Mouse (Mus musculus) lung, embryonic 15.5 days (tissue): Measurements from ENCODE around the gene Ppif. TPM values are rescaled to one million over a fixed set of nuclear protein-coding genes. Genes with fewer than 3 reads are reported as not detected.
A peak's percentile ranks its signal among the peaks of the same experiment; 100 is the strongest.

Experiments used
- ATAC-seq: fragments of 200-750 bp; cut with Nextera tagmentation; 2 replicates; pipeline ENCODE4 v1.8.0; 2017; ENCODE audit warnings: moderate number of reproducible peaks, borderline replicate concordance; ENCODE audit not compliant: low FRiP score, low TSS enrichment; ENCODE audit errors: extremely low read depth
- H3K27ac ChIP-seq: fragments of 300-500 bp; sonication (generic); 2 replicates; pipeline ENCODE4 v1.5.1; 2015; ENCODE audit warnings: moderate library complexity, mild to moderate bottlenecking, inconsistent platforms
- H3K27me3 ChIP-seq: fragments of 300-500 bp; sonication (generic); 2 replicates; pipeline ENCODE4 v1.6.1; 2015; ENCODE audit warnings: inconsistent platforms
- H3K36me3 ChIP-seq: fragments of 300-500 bp; sonication (generic); 2 replicates; pipeline ENCODE4 v1.6.1; 2015; ENCODE audit warnings: inconsistent platforms
- H3K4me1 ChIP-seq: fragments of 300-500 bp; sonication (generic); 2 replicates; pipeline ENCODE4 v1.6.1; 2015; ENCODE audit warnings: inconsistent platforms
- H3K4me2 ChIP-seq: fragments of 300-500 bp; sonication (generic); 2 replicates; pipeline ENCODE4 v1.6.1; 2015; ENCODE audit warnings: inconsistent platforms, mild to moderate bottlenecking, moderate library complexity
- H3K4me3 ChIP-seq: fragments of 300-500 bp; sonication (generic); 2 replicates; pipeline ENCODE4 v1.5.1; 2015; ENCODE audit warnings: mild to moderate bottlenecking, inconsistent platforms
- H3K9ac ChIP-seq: fragments of 300-500 bp; sonication (generic); 2 replicates; pipeline ENCODE4 v1.6.1; 2015; ENCODE audit warnings: inconsistent platforms
- H3K9me3 ChIP-seq: fragments of 300-500 bp; sonication (generic); 2 replicates; pipeline ENCODE4 v1.6.1; 2016; ENCODE audit warnings: inconsistent platforms
- WGBS: fragments of 180-500 bp; shearing (Covaris S2); methylation state at CpG from one replicate; pipeline ENCODE4 v1.1.7; 2015; 5-methylcytosine and 5-hydroxymethylcytosine counted together
- polyA plus RNA-seq: library from polyadenylated mRNA; unstranded; fragments of >200 nt; fragmentation: Nextera tagmentation; extraction: Ambion mirVana; gene quantifications from 2 replicates; pipeline ENCODE4 v1.2.1, GENCODE M21; 2015

The Ppif gene
- polyA plus RNA-seq = 23.1 and 24.3 TPM in 2 replicates

DNA sequence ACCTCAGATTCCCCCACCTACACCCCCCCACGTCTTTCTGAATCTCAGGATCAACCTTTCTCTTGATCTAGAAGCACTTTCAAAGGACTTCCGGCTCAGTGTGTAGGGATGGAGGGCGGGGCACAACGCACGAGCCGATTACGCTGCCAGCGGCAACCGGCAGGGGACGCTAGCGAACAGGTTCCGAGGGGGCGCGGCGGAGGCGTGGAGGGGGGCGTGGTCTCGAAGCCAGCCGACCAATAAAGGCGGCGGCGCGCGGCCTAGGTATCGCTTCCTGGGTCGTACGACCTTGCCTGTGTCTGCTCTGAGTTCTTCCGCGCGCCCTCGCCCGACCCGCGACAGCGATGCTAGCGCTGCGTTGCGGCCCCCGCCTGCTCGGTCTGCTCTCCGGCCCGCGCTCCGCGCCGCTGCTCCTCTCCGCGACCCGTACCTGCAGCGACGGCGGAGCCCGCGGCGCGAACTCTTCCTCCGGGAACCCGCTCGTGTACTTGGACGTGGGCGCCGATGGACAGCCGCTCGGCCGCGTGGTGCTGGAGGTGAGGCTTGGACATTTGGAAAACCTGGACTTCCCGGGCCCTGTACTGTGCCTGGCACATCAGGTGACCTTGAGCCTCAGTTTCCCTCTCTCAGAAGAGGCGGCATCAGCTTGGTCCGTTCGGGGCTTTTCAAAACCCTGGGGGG is at the start of gene Ppif:
Gene Ppif (plus strand): TSS at position 267 of the 681 bp plus-strand sequence.
- Histone ChIP-seq H3K9me3 (no peaks in the 10 kb centered on the region), H3K4me1 (peaks cover 20% of the 10 kb centered on the region), H3K36me3 (peaks cover 16% of the 10 kb centered on the region), H3K27me3 (no peaks in the 10 kb centered on the region), H3K27ac (peak within 1 kb of the TSS; percentile 35), H3K4me3 (peak within 1 kb of the TSS; percentile 86), H3K4me2 (peak within 1 kb of the TSS; percentile 88), H3K9ac (peak within 1 kb of the TSS; percentile 71)
- ATAC-seq = peak; percentile 90
- WGBS = under 1% methylated on average over 70 of the region's 70 CpGs

DNA sequence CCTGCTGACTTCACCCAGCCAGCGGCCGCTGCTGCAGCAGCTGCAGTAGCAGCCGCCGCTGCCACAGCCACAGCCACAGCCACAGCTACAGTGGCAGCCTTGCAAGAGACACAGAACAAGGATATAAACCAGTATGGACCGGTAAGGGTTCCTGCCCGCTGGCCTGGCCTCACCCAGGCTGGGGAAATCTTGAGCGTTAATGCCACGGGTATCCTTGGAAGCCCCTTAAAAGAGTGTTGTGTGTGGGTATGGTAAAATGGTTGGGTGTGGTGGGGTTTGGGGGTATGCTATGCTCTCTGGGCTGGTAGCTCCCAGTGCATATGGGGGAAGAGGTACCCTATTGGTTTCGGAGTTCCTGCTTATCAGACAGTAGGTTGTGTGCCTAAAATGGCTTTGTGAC is 48.2 kb upstream of the Ppif start:
- Histone ChIP-seq H3K4me1 (no peaks in the 10 kb centered on the region), H3K9ac (no peak overlapping the region), H3K27ac (no peak overlapping the region), H3K27me3 (no peaks in the 10 kb centered on the region), H3K4me3 (no peak overlapping the region), H3K4me2 (no peak overlapping the region), H3K36me3 (peaks cover 61% of the 10 kb centered on the region), H3K9me3 (no peaks in the 10 kb centered on the region)
- WGBS = 86% methylated on average over 9 of the region's 9 CpGs
- ATAC-seq = no peak

DNA sequence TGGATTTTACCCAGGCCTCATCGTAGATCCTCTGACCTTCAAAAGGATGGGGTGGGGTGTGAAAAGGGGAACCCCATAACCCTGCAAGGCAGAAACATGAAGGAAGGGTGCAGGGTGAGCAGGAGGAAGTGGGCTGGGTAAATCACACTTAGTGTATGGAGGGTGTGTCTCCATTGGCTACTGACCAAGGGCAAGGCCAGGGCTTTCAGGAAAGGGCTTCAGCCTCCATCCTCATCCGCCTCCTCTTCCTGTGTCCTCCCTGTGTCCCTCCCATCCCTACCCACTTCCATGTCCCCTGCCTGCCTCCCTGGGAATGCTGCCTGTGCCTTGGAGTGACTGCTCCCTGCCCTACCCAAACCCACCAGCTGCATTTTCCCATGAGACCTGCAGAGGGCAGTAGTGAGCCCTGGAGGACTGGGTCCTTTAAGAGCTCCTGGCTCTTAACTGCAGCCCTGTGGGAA is 47.8 kb upstream of the Ppif start:
- H3K4me2 ChIP-seq = no peak overlapping the region
- ATAC-seq = peak; percentile 43; the same call in 1 of the 2 replicates
- no peaks in the 10 kb centered on the region for H3K9me3 ChIP-seq
- H3K4me3 ChIP-seq = no peak overlapping the region
- H3K4me1 ChIP-seq = no peaks in the 10 kb centered on the region
- no peak overlapping the region for H3K27ac ChIP-seq
- H3K9ac ChIP-seq = no peak overlapping the region
- no peaks in the 10 kb centered on the region for H3K27me3 ChIP-seq
- H3K36me3 ChIP-seq = peaks cover 66% of the 10 kb centered on the region
- 79% methylated on average over 2 of the region's 2 CpGs for WGBS

DNA sequence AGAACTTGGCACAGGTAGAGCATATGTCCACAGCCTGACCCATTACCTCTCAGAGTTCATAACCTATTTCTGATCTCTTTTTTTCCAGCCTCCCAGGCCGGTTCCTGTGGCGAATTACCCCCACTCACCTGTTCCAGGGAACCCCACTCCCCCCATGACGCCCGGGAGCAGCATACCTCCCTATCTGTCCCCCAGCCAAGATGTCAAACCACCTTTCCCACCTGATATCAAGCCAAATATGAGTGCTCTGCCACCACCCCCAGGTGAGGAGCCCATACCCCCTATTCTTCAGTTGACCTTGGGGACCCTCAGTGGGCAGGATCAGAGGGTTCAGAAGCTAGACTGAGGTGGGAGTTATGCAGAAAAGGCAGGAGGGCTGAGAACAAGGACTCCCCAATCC is 42.8 kb upstream of the Ppif start:
- no peak for ATAC-seq
- H3K27ac ChIP-seq = no peak overlapping the region

DNA sequence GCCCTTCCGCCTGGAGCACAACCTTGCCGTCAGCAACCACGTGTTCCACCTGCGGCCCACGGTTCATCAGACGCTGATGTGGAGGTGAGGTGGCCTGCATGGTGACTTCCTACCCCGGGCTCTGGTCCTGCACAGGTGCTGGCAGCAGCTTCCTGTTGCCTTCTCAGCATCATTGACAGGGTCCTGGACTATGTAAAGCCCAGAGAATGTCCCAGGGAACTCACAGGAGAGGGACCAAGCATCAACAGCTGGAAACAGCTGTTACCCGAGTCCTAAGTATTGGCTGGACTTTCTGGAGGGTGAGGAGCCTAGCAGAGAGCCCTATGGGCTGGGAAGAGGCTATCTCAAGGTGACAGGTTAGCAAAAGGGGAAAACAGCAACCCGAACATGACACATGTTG is 42.0 kb upstream of the Ppif start:
- peaks cover 97% of the 10 kb centered on the region for H3K36me3 ChIP-seq
- H3K4me3 ChIP-seq = no peak overlapping the region
- H3K4me2 ChIP-seq = no peak overlapping the region
- H3K27ac ChIP-seq = no peak overlapping the region
- H3K27me3 ChIP-seq = no peaks in the 10 kb centered on the region
- 84% methylated on average over 9 of the region's 9 CpGs for WGBS
- no peaks in the 10 kb centered on the region for H3K4me1 ChIP-seq
- no peak overlapping the region for H3K9ac ChIP-seq
- no peak for ATAC-seq
- H3K9me3 ChIP-seq = no peaks in the 10 kb centered on the region

More for the DNA sequence above, 42.8 kb upstream of the Ppif start:
- Histone ChIP-seq H3K4me2 (no peak overlapping the region), H3K36me3 (peaks cover 95% of the 10 kb centered on the region), H3K4me1 (no peaks in the 10 kb centered on the region), H3K4me3 (no peak overlapping the region), H3K27me3 (no peaks in the 10 kb centered on the region), H3K9ac (no peak overlapping the region), H3K9me3 (no peaks in the 10 kb centered on the region)
- WGBS = 92% methylated on average over 4 of the region's 4 CpGs

DNA sequence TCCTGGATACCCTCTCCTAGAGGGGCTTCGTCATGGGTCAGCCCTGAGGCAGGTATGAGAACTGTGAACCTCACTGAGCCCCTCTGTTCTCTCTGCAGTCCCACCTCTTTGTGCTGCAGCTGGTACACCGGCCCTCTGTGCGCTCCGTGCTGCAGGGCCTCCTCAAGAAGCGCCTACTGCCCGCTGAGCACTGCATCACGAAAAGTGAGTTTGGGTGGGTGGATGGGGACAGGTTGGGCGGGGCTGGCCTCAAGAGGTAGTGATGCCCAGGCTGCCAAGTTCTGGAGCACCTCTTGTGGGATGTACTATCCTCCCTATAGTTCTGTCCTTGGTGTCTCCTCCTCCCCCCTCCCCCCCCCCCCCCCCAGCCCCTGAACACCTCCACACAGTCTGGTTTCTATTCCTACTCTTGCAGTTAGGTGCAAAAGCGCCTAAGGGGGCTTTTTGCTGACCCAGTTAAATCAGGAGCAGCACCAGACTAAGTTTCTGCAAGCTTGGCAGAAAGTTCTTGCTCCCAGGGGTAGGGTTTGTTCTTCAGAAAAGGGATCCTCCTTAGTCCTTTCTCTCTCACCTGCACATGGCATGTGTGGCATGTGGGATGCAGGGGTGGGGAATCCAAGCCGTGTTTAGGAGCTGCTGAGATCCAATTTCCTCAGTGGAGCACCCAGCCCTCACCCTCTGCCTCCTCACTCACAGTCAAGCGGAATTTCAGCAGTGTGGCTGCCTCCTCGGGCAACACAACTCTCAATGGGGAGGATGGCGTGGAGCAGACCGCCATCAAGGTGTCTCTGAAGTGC is 39.4 kb upstream of the Ppif start:
- no peak overlapping the region for H3K27ac ChIP-seq
- 85% methylated on average over 14 of the region's 14 CpGs for WGBS
- H3K4me3 ChIP-seq = no peak overlapping the region
- no peaks in the 10 kb centered on the region for H3K27me3 ChIP-seq
- no peak for ATAC-seq
- no peaks in the 10 kb centered on the region for H3K4me1 ChIP-seq
- H3K36me3 ChIP-seq = peaks cover 98% of the 10 kb centered on the region
- no peak overlapping the region for H3K4me2 ChIP-seq
- H3K9me3 ChIP-seq = no peaks in the 10 kb centered on the region
- no peak overlapping the region for H3K9ac ChIP-seq

DNA sequence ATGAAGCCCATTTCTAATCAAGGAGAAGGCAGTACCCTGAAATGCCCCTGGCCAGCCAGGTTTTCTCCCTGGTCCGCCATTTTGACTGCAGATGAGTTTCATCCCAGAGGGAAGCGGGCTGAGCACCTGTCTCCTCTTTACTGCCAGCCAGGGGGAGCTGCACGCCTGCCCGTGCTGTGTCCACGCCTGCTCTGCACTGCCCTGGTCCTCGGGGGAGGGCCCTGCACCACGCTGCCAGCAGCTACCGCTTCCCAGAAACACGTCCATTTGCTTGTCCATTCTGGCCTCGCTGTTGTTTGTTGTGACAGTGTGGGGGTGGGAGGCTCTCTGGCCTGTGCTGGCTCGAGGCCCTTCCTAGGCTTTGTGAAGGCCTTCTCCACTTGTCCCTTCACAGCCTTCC is 33.3 kb upstream of the Ppif start:
- WGBS = 43% methylated on average over 11 of the region's 11 CpGs
- ATAC-seq = no peak
- Histone ChIP-seq H3K9ac (no peak overlapping the region), H3K4me2 (no peak overlapping the region), H3K36me3 (peaks cover 92% of the 10 kb centered on the region), H3K9me3 (no peaks in the 10 kb centered on the region), H3K4me3 (no peak overlapping the region), H3K27ac (no peak overlapping the region), H3K4me1 (no peaks in the 10 kb centered on the region), H3K27me3 (no peaks in the 10 kb centered on the region)

DNA sequence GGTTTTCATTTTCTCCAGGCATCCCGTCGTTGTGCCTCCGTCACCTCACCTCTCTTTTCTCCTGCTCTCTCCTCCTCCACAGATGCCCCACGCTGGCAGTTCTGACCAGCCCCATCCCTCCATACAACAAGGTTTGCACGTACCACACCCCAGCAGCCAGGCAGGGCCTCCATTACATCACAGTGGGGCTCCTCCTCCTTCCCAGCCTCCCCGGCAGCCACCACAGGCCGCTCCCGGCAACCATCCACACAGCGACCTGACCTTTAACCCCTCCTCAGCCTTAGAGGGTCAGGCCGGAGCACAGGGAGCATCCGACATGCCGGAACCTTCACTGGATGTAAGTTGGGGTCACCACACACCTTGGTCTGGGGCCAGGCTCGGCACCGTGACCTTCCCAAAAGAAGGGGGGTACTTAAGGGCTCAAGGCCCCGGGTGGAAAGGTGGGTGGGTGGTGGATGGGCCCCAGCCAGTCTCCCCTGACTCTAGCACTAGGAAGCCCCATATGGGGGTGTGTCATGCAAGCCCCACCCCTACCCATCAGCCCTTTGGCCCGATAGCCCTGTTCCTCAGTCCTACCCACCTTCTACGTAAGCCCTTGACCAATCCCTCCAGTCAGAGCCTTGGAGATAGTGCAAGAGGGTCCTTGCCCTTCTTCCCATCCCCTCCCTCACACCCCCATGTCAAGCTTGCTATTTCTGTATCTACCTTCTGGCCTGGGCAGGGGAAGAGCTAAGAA is 32.6 kb upstream of the Ppif start:
- H3K36me3 ChIP-seq = peaks cover 85% of the 10 kb centered on the region
- no peak overlapping the region for H3K9ac ChIP-seq

DNA sequence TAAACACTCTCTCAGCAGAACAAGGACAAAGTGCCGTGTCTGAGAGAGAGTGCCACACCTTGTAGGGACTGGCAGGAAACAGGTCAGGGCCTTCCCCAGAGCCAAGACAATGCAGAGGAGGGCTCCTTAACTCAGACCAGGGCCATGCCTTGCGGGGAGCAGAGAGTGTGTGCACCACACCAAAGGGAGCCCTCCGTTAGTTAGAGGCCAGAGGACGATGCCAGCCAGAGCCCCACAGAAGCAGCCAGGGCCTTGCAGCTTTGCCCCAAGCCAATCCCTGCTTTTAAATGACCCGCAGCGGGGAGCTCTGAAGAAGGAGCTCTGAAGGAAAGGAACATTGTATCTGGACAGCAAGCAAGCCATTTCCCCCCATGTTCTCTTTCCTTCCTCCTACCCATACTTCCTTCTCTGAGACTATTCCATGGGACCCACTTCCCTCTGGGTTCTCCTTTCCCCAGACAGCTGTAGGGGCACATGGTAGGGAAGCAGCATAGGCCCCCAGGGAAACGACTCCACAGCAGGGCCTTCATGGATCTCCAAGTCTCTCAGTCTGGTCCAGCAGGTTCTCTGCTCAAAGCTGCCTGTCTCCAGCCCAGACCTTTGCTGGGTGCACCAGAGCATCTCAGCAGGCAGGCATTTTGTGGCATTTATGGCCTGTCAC is 30.2 kb upstream of the Ppif start:
- Histone ChIP-seq H3K9me3 (no peaks in the 10 kb centered on the region), H3K4me1 (no peaks in the 10 kb centered on the region), H3K27me3 (no peaks in the 10 kb centered on the region), H3K4me2 (no peak overlapping the region), H3K9ac (no peak overlapping the region), H3K4me3 (no peak overlapping the region), H3K36me3 (peaks cover 61% of the 10 kb centered on the region), H3K27ac (no peak overlapping the region)
- no peak for ATAC-seq
- WGBS = 74% methylated on average over 7 of the region's 7 CpGs

More for the DNA sequence above, 32.6 kb upstream of the Ppif start:
- H3K4me2 ChIP-seq = no peak overlapping the region
- 71% methylated on average over 17 of the region's 17 CpGs for WGBS
- H3K9me3 ChIP-seq = no peaks in the 10 kb centered on the region
- no peak overlapping the region for H3K4me3 ChIP-seq
- no peaks in the 10 kb centered on the region for H3K4me1 ChIP-seq
- H3K27me3 ChIP-seq = no peaks in the 10 kb centered on the region
- ATAC-seq = no peak
- H3K27ac ChIP-seq = no peak overlapping the region

DNA sequence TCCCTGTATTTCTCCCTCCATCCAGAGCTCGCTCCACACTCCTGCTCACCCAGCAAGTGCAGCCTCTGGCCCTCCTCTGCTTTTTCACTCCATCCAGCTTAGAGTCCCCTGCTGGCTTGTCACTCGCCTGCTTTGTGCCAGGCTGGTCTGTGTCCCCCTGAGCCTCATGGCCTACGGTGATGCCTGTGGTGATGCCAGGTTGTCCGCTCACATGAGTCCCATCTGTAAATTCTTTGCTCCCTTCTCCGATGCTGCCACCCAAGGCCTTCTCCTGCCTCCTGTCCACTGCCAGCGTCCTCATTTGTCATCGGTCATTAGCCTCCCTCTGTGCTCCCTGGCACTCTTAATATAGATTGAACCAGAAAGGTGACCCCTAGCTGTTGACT is 29.7 kb upstream of the Ppif start:
- ATAC-seq = no peak
- Histone ChIP-seq H3K27me3 (no peaks in the 10 kb centered on the region), H3K4me3 (no peak overlapping the region), H3K4me1 (no peaks in the 10 kb centered on the region), H3K4me2 (no peak overlapping the region), H3K9ac (no peak overlapping the region), H3K9me3 (no peaks in the 10 kb centered on the region), H3K27ac (no peak overlapping the region), H3K36me3 (peaks cover 56% of the 10 kb centered on the region)
- 75% methylated on average over 7 of the region's 7 CpGs for WGBS

DNA sequence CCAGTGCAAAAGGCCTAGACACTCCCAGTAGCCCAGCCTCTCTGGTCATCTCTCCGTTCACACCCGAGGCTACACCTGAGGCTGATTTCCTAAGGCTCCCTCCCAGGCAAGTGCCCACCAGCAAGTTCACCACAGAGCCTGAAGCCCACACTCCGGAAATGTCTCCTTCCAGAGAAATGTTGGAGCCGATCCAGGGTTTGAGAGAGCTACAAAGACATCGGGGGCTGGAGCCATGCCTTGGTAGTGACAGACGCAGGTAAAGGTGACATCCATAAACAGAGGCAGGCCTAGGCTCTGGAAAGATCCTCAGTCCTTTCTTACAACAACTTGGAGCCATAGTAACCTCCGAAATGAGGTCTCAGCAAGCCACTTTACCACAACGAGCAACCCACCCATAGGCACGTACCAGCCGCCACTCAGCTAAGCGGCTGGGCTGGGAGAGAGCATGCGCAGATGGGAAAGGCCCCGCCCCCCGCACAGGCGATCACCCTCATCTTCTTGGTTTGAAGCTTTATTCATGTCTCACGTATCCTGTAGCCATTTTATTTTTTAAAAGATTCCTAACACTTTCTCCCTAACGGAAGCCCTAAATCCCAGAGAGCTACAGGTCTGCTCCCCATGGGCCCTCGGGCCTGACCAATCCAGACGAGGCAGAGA is 28.5 kb upstream of the Ppif start:
- Histone ChIP-seq H3K9me3 (no peaks in the 10 kb centered on the region), H3K4me1 (no peaks in the 10 kb centered on the region), H3K36me3 (peaks cover 44% of the 10 kb centered on the region), H3K27ac (no peak overlapping the region), H3K4me2 (no peak overlapping the region), H3K4me3 (no peak overlapping the region), H3K27me3 (no peaks in the 10 kb centered on the region), H3K9ac (no peak overlapping the region)
- no peak for ATAC-seq
- WGBS = 73% methylated on average over 19 of the region's 19 CpGs
